Comparison of ENCODE assay signal across 16 mouse cellular contexts in the genomic region with DNA sequence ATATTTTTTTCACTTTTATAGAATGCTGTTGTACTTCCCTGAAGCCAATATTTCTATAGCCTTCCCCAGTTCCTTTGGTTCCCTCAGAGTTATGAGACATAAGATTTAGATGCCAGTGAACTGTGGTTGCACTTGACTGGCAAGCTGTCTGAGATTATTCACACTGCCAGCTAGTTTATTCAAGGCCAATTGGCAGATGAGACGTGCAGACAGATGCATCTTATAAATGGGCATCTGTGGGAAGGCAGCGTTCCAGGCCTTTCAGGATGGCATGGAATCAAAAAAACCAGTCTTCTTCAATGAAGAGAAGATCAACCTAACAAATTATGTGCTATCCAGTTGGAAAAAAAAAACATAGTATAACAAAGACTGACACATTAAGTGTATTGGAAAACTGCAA.
A peak's percentile ranks its signal among the peaks of the same experiment; 100 is the strongest.
DNase-seq lines count a peak whose midpoint lies in the region; ATAC-seq and TF ChIP-seq lines count a peak whose summit lies in the region.
"Had no signal": no experiment of that assay in that cellular context is flagged by ENCODE, and none has a peak within 500 bp of the region (broad histone marks: within the 10 kb centered on the region; RNA-seq: fewer than 3 reads in every experiment).

No protein-coding gene starts in this region.

- no peak overlapping the region for H3K4me2 ChIP-seq in forebrain, postnatal 0 days (ENCODE audit: low read depth)
- H3K4me2 ChIP-seq: embryonic facial prominence, embryonic 12.5 days; limb, embryonic 15.5 days; neural tube, embryonic 12.5 days had no signal

- H3K9me3 ChIP-seq in forebrain, postnatal 0 days (ENCODE audit: low read length): no peaks in the 10 kb centered on the region
- H3K9me3 ChIP-seq: embryonic facial prominence, embryonic 12.5 days; limb, embryonic 15.5 days; neural tube, embryonic 12.5 days had no signal

- H3K4me1 ChIP-seq in forebrain, postnatal 0 days (ENCODE audit: insufficient read depth): no peaks in the 10 kb centered on the region
- H3K4me1 ChIP-seq: embryonic facial prominence, embryonic 12.5 days; limb, embryonic 15.5 days; neural tube, embryonic 12.5 days had no signal

- H3K4me3 ChIP-seq in forebrain, postnatal 0 days (ENCODE audit: low read depth, low read length): no peak overlapping the region
- H3K4me3 ChIP-seq: embryonic facial prominence, embryonic 12.5 days; limb, embryonic 15.5 days; neural tube, embryonic 12.5 days had no signal

- DNase-seq in frontal cortex, postnatal 14 days (ENCODE audit: low spot score in 2 of 2): no peak
- peak; percentile 49 for DNase-seq in brain, adult 2 months (ENCODE audit: low read depth, low spot score)
- peak; percentile 68 for DNase-seq in forebrain, postnatal 0 days
- peak; percentile 69 to 85 for DNase-seq in layer of hippocampus, postnatal 14 days (ENCODE audit: low spot score in 2 of 2)
- no peak for DNase-seq in adipocyte (ENCODE audit: low spot score)
- no peak for DNase-seq in adrenal gland, adult 8-10 months
- DNase-seq: cerebellum, adult 18-20 months; heart, postnatal 4 days; kidney, adult 18-20 months; kidney, postnatal 14 days; lung, postnatal 14 days had no signal

- peak; percentile 38; the same call in 1 of the 2 replicates for ATAC-seq in frontal cortex, adult (ENCODE audit: low TSS enrichment)
- ATAC-seq in forebrain, postnatal 0 days: peak; percentile 69
- ATAC-seq: Patski had no signal

- no peak for TF ChIP-seq CTCF in forebrain, postnatal 0 days (IDR thresholded peaks at IDR 0.05; ENCODE audit: low read depth)

- 40% methylated on average over 2 of the region's 2 CpGs for WGBS in forebrain, postnatal 0 days

- H3K27me3 ChIP-seq in forebrain, postnatal 0 days (ENCODE audit: insufficient read depth, low read length): no peaks in the 10 kb centered on the region
- H3K27me3 ChIP-seq: embryonic facial prominence, embryonic 12.5 days; limb, embryonic 15.5 days; neural tube, embryonic 12.5 days; Patski had no signal

- H3K9ac ChIP-seq in forebrain, postnatal 0 days: no peak overlapping the region
- H3K9ac ChIP-seq: embryonic facial prominence, embryonic 12.5 days; limb, embryonic 15.5 days; neural tube, embryonic 12.5 days had no signal

- no peaks in the 10 kb centered on the region for H3K36me3 ChIP-seq in forebrain, postnatal 0 days (ENCODE audit: insufficient read depth)
- H3K36me3 ChIP-seq: embryonic facial prominence, embryonic 12.5 days; limb, embryonic 15.5 days; neural tube, embryonic 12.5 days had no signal

- no peak overlapping the region for H3K27ac ChIP-seq in forebrain, postnatal 0 days (ENCODE audit: low read depth, low read length)
- H3K27ac ChIP-seq: embryonic facial prominence, embryonic 12.5 days; limb, embryonic 15.5 days; neural tube, embryonic 12.5 days had no signal

Comparison
In these comparisons a context has a peak if more than half of its experiments do, and no peak if none do; other contexts are left out.
1. DNase-seq: peak in brain, adult 2 months (single experiment), forebrain, postnatal 0 days (single experiment) and layer of hippocampus, postnatal 14 days (2 of 2); none in frontal cortex, postnatal 14 days (0 of 2), adipocyte (single experiment) and adrenal gland, adult 8-10 months (single experiment).